Mouse (Mus musculus) monocyte, adult 5-6 weeks (primary cell): ENCODE results near the gene Gcc1. TPM values are rescaled to one million over a fixed set of nuclear protein-coding genes. Genes with fewer than 3 reads are reported as not detected.

Experiments used
- ATAC-seq: fragments of 153-309, 156-312 bp; replicated peaks from 2 replicates; pipeline ENCODE4 v1.8.0; 2017; ENCODE audit warnings: mild to moderate bottlenecking; ENCODE audit not compliant: low TSS enrichment, insufficient number of reproducible peaks, severe bottlenecking, poor library complexity, low FRiP score
- total RNA-seq: library from RNA; stranded (forward); fragments of 200-1000, 200-491, 200-594 nt; gene quantifications from 3 replicates; pipeline ENCODE4 v1.2.3, GENCODE M21; 2017

The Gcc1 gene
- total RNA-seq, 1 experiment from 2014 or later: 19.5 TPM

DNA sequence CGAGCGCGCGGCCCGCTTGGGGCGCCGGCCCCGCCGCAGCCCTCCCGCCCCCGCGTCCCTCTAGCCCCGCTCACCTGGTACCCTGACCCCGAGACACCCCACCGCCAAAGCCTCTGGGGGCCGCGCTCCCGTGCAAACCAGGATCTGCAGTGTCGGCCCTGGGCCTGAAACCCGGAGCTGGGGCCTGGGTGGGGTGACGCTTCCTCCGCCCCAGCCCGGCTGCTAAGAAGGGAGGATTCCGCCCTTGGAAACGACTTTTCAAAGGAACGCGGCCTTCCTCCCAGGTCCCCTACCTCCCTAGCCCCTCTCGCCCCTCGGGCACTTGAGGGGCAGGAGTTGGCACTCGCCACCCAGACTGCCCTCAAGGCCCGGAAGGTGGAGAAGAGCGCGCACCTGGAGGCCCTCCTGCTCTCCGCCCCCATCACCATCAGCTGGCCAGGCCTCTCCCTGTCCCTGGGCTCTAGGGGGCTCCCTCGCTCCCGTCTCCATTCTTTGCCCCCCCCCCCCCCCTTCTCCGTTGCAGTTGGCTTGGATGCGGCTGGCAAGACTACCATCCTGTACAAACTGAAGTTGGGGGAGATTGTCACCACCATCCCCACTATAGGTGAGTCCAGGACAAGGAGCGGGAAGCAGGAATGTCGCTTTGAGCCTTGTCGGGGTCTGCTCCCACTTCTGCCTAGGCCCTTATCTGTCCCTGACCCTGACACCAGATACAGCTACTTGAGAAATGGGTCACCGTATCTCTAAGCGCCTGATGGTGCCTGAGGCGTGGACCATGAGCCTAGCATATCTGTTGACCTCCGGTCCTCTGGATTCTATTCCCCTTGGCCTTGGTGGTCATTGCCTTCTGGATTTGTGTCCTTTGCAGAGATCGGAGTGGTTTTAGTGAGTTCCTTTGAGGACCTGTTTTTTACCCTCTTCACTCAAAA, 4.2 kb downstream of the Gcc1 start:
- no peak for ATAC-seq

DNA sequence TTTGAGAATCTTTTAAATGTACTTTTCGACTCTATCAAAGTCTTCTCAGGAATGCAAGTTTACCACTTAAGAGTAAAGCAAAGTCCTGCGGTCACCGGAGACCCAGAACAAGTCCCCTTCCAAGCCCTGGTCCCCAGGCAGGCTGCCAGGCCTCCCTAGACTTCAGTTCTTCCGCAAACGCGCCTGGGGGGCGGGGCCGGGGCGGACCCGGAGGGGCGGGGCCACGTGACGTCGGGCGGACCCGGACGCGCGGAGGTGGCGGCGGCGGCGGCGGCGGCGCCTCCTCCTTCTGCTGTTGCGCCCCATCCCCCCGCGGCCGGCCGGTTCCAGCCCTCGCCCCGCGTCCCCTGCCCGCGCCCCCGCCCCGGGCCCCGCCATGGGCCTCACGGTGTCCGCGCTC, 4.9 kb downstream of the Gcc1 start, which contains the start of gene Arf5:
Gene Arf5 (plus strand): TSS at position 248 of the 400 bp plus-strand sequence.
- ATAC-seq: 0 out of 2 replicates have a peak, but pooled peaks have one; percentile 16

- no peak for ATAC-seq
These were observed 5.4 kb downstream of the Gcc1 start for GRCm38 (mm10) chr6:28422651-28423290.

GRCm38 (mm10) chr6:28421469-28422000, 6.7 kb downstream of the Gcc1 start:
- ATAC-seq: peak; percentile 89

DNA sequence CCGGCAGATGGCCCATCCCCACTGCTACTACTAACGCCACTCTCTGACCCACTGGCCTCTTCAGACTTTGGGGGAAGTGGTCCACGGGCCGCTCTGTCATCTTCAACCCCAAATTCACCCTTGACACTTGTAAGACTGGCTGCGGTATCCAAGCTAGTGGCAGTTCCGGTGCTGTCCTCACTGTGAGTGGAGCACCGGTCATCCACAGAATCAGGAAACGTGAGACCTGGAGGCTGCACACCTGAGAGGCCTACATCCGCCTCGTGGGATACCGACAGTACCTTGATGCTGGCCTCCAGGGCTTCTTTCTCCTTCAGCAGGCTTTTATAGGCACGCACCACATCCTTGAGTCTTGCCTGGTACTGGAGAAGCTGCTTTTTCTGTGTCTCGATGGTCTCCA, 7.3 kb downstream of the Gcc1 start:
- ATAC-seq: no peak

GRCm38 (mm10) chr6:28420361-28420760, 7.8 kb downstream of the Gcc1 start:
- no peak for ATAC-seq

GRCm38 (mm10) chr6:28419673-28420072, 8.5 kb downstream of the Gcc1 start:
- no peak for ATAC-seq

DNA sequence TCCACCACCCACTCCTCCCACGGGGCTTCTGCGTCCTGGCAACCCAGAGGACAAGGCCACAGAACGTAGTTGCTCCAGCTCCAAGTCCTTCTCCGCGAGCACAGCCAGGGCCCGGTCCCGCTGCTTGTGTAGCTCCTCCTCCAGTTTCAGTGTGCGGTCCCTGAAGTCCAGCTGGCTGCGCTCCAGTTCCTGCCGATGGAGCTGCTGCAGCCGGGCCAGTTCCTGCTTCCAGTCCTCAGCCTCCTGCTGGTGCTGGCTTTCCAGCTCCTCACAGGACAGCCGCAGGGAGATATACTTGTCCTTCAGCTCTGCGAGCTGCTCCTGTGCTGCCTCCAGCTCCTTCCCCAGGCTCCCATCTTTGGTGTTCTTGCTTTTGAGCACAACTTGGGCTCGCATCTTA, 9.7 kb downstream of the Gcc1 start:
- ATAC-seq: no peak

GRCm38 (mm10) chr6:28416981-28417380, 11.2 kb downstream of the Gcc1 start:
- no peak for ATAC-seq

DNA sequence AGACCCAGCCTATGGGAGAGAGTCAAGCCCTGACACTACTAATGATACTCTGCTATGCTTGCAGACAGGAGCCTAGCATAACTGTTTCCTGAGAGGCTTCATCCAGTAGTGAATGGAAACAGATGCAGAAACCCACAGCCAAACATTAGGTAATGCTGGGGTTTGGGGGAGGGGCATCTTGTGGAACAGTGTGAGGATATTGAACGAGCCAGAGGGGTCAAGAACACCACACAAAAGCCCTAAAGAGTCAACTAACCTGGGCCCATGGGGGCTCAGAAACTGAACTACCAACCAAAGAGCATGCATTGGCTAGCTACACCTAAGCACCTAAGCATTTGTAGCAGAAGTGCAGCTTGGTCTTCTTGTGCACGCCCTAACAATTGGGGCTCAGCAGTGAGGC, 17.0 kb downstream of the Gcc1 start:
- ATAC-seq: no peak

GRCm38 (mm10) chr6:28410053-28410452, 18.1 kb downstream of the Gcc1 start:
- peak; percentile 53; the same call in 1 of the 2 replicates for ATAC-seq

DNA sequence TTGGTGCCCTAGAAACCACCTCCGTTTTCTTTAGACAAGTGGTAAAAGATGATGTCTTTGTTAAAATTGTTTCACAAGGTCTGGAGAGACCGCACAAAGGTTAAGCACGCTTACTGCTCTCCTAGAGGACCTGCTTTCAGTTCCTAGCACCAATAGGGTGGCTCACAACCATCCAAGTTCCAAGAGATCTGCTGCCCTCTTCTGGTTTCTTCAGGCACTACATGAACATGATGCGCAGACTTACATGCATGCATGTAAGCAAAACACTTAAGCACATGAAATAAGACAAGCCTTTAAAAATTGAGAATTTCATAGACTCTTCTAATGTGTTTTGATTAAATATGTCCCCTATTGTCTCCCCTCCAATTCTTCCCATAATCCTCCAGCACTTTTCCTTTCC, 28.4 kb downstream of the Gcc1 start:
- ATAC-seq: no peak

DNA sequence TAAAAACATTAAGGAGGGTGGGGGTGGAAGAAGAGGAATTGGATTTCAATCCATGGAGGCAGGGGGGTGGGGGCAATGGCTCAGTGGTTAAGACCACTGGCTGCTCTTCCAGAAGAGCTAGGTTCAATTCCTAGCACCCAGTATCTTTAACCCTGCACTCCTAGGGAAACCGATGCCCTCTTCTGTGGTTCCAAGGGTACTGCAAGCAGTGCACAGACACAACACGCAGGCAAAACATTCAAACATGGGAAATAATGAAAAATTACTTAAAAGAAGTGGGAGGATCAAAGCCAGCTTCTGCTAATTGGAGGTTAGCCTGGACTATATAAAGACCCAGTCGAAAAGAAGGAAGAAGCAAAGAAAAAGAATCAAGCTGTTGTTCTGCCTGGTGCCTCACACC, 29.5 kb downstream of the Gcc1 start:
- no peak for ATAC-seq

GRCm38 (mm10) chr6:28397681-28398203, 30.4 kb downstream of the Gcc1 start, which contains the start of gene Zfp800:
Zfp800 (minus strand) TSS chr6:28398005.
- ATAC-seq: no peak

DNA sequence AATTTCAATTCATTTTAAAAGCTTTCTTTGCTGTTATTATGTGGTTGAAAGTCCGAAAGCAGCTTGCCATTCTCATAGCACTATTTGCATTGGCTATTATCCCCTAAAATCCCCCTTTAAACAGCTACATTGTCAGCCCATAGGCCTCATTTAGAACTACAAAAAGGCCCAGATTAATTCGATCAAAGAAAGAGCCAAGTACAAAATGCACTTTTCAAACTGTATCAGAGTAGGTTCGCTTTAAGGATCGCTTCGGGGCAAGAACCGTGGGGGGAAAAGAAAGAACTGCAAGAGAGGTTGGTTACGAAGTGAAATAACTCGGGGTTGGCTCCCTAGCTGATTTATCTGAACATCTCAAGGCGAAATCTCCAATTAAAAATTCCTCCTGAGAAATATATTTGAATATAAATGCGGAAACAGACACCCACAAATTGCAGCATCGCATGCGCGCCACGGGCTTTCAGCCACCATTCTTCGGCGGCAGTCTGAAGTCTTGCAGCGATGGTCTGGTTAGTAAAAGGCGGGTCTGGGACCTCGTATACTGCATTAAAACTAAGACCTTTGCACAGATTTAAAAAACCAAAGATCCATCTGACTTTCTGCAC, 31.2 kb downstream of the Gcc1 start:
- ATAC-seq: no peak

- no peak for ATAC-seq
These were observed 31.9 kb downstream of the Gcc1 start for GRCm38 (mm10) chr6:28396051-28396852.

DNA sequence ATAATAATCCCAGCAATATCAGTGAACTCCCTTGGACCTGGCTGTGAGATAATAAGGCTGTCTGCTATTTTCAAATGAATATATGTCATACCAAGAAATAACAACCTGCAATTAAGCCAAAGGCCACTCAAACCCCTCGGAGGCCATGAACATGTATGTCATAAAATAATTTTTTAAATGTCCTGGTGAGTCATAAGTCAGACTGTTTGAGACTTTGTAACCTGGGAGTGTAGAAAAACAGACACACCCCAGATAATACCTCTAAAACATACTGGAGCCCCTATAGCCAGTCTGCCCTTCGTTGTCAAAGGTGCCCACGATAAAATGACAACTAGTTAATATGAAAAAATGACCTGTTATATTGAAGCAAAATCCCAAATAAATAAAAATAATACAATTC, 39.2 kb downstream of the Gcc1 start:
- no peak for ATAC-seq

DNA sequence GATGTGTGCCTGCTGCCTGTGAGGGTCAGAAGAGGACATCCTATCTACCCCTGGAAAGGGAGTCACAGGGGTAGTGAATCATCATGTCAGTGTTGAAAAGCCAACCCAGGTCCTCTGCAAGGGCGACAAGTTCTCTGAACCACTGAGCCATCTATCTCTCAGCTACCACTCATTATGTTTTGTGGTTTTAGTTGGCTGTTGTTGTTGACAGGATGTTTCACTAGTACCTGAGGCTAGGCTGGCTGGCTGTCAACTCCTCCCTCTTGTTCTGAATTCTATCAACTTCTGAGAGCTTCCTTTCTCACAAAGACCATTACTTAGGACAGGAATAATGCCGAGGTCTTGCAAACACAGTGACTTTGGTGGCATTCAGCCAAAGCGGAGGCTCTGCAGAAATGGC, 43.0 kb downstream of the Gcc1 start:
- no peak for ATAC-seq
